Mouse (Mus musculus) adrenal gland, adult 2 months (tissue): ENCODE data around the gene Twsg1. TPM values are rescaled to one million over a fixed set of nuclear protein-coding genes. Genes with fewer than 3 reads are reported as not detected.

Source experiments
- DNase-seq: peaks from one replicate; pipeline ENCODE4 v3.0.0; 2021
- polyA plus RNA-seq: library from polyadenylated mRNA; depleted of rRNA; stranded (reverse); fragments of >200 nt; gene quantifications from 2 replicates; pipeline ENCODE4 v1.2.3, GENCODE M21; 2012
- total RNA-seq, 2 experiments: library from RNA; stranded (reverse); gene quantifications; 2 replicates each; pipeline ENCODE4 v1.2.3; 2021

Gene Twsg1
- total and polyA plus RNA-seq, 3 experiments, result 53.9 to 102 (median 81.8) TPM

- no peak for DNase-seq
Observed at GRCm38 (mm10) chr17:65933741-65934140, 17.3 kb downstream of the Twsg1 start.

DNA sequence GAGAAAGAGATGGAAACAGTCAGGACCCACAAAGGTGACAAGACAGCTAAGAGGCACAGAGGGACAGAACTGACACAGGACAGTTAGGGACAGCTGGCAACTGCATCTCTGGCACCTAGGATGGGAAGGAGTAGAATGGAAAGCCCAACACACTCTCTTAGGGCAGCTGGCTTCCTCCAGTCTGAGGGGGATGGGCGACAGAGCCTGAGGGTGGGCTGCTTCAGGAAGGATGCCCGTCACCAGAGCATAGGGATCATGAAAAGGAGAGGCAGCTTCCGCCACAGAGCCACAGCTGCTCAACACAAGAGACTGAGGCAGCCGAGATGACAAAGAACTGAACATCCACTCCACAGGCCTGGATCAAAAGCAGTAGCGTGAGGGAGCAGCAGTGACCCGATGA is 19.5 kb downstream of the Twsg1 start:
- no peak for DNase-seq

GRCm38 (mm10) chr17:65930960-65931359 is 20.1 kb downstream of the Twsg1 start:
- DNase-seq, result peak; percentile 82

DNA sequence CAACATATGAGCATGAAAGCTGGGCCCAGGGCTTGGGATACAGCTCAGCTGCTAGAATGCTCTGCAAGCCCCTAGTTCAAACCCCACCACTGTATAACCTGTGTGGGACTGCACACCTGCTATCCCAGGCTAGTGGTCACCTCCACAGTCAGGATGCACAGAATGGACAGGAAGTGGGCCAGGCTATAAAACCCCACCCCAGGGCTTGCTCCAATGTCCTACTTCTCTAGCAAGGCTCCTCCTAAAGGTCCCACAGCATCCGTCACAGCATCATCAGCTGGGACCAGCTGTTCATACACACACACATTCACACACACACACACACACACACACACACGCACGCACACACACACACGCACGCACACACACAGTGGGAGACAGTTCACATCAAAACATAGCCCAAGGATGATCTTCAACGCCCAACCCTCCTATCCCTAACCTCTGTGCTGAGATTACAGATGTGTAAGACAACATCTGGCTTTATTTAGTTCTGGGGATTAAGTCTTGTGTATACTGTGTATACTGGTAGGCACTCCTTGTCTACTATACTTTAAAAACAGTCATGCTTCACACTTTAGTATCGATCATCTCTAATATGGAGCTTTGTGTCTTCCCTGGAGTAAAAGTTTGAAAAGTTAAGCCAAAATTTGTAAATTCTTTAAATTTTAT is 20.7 kb downstream of the Twsg1 start:
- DNase-seq, result no peak

DNA sequence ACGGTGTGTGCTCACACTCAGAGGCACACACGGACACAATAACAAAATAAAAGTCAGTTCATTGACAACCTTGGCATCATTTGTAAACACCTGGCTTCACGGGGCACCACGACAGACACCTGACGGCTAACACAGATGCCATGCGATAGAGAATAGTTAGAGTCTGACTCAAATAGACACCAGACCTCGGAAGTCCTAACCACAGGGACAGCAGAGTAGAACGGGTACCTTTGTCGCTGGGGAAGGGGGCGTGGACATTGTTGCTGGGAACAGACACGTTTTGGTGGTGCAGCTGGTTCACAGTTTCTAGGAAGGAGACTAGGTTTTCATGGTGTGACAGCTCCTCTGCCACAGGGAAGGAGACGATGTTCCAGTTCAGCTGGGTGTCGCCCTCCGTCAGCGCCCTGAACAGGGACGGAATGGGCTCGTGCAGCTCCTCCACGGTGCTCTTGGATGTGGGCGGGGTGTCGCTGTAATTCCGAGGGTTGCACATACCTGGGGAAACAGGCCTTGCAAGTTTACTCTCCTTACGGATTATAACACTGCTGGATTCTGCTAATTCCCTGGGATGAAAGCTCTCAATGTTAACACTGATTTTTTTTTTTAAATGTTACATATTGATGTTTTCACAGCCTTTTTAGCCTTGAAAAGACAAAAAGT is 21.6 kb downstream of the Twsg1 start:
- DNase-seq, result no peak

GRCm38 (mm10) chr17:65927077-65927476 is 23.9 kb downstream of the Twsg1 start:
- DNase-seq, result no peak

DNA sequence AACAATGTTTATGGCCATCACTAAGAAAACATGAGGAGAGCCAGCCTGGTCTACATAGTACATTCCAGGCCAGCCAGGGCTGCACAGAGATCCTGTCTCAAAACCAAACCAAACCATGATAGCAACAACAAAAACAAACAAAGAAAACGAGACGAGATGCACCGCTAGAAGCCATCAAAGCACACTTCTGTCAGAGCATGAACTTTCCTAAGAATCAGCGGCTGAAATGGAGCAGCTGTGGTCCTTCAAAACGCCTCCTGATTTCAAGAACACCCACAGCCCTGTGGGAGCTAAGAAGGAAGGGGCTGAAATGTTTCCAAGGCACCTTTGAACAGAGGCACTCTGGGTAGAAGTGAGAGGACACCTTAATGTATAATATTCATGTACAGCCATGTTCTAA is 26.8 kb downstream of the Twsg1 start:
- no peak for DNase-seq

DNA sequence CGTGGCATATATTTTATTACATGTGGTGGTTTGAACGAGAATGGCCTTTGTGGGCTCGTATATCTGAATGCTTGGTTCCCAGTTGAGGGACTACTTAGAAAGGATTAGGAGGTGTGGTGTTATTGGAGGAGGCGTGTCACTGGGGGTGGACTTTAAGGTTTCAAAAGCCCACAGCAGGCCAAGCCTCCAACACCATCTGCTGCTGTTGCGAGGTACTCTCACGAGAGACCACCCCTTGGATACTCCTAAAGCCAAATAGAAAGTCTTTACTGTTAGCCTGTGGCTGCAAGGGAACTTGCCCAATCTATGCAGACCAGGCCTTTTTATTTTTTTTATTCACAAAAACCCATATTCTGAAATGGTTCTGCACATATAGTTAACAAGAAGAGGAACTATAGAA is 29.1 kb downstream of the Twsg1 start:
- DNase-seq, result no peak

- no peak for DNase-seq
Observed at GRCm38 (mm10) chr17:65919235-65919634, 31.8 kb downstream of the Twsg1 start.

GRCm38 (mm10) chr17:65916135-65916668 is 34.8 kb downstream of the Twsg1 start:
- peak; percentile 78 for DNase-seq

- DNase-seq, result no peak
Observed at GRCm38 (mm10) chr17:65914083-65914482, 36.9 kb downstream of the Twsg1 start.

DNA sequence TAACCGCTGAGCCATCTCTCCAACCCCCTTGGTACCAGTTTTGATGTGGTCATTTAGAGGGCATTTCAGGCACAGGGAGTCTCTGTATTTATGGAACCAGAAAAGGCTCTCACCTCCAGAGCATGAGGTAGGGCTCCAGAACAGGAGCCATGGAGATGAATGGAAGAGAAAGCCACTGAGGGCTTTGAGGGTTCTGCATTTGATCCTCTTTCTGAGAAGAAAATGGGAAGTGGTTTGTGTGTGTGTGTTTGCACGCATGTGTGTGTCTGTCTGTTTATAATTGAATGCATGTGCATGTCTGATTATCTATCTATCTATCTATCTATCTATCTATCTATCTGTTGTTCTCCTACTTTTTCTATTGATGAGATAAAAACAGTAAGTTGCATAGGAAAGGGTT is 38.8 kb downstream of the Twsg1 start:
- DNase-seq, result no peak

DNA sequence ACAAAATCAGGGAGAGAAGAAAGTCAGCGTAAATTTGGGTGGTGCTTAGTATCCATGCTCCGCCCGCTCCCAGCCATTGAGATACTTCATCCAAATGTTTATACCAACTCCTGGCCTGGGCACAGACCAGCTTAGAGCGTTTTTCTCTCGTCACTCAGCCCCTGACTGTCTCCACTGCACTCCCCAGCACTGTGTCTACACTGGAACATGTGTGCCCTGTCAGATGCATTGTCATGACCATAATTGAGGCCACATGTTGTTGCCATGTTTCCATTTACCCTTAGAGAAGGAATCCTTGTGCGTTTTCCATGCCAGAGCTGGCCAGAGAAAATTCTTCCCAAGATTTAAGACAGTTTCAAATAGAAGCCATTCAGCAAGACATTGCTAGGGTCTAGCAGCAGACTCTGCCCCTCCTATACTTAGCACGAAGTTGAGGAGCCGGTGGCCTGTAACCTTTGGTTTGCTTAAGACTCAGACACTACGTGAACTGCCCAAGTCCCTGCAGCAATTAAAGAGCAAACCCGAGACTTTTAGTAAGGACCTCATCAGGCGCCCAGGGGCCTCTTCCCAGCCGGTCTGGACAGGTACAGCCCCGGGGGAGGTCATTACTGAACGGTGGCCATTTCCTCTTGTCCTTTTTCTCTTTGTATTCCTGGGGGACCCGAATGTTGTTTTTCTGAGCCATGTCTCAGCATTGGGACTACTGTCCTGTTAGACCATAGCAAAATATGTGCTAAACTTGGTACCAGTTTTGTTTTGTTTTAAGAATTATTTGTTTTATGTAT is 39.5 kb downstream of the Twsg1 start:
- DNase-seq, result no peak

DNA sequence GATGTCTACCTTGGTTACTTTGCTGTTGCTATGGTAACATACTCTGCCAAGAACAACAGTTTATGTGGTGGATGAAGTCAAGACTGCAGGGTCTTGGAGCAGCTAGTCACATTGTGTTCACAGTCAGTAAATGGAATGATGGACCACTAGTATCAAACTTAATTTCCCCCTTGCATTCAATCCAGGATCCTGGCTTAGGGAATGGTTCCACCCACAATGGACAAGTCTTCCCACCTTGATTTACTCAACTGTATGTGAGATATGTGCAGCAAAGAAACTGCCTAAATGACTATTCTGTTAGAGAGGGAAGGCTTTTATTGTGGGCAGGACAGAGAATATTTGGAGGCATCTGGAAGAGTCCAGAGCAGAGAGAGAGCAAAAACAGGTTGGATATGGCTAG is 42.8 kb downstream of the Twsg1 start:
- no peak for DNase-seq

DNA sequence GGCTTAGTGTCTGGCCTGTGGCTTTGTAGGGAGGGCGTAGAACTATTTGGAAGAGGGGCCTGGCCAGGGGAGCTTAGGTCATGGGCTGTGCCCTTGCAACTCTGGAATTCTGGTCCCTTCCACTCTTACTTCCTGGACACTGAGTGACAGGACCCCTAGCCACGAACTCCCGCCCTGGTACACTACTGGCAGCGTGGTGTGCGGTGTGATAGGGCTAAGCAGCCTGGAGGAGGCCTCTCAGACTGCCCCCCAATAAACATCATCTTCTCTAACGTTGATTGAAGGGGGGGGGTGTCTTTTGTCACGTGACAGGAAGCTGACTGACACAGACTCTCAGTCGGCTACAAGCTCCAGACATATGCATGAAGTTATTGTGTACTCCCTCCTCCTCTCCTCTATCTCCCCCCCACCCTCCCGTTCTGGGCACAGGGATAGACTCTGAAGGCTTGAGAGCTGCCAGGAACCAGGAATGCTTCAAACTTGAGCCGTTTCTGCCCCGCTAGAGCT is 44.1 kb downstream of the Twsg1 start:
- DNase-seq, result no peak

DNA sequence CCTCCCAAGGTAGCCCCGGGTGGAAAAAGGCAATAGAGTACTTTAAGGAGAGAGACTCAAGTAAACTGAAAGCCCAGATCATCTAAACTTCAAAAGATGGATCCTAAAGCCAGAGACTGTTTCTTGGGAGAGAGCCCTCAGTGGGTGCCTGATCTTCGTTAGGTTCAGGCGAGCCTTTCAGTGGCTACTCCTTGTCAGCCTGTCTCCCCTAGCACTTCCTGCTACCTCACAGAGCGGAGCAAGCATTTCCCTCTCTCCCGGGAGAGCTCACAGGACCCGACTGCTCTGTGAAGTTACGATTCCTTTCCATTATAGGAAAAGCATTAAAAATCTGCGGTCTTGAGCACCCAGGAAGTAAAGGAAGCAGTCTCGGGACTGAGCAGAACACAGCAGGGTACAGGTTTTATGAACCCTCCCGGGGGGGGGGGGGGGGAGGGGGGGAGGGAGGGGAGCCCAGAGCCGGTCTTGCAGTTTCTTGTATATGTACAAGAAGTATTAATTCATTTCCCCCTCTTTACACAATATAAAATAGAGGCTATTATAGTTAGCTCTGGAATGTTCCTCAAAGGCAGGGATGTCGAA is 44.6 kb downstream of the Twsg1 start:
- DNase-seq, result no peak

- DNase-seq, result peak; percentile 5
Observed at GRCm38 (mm10) chr17:65905241-65905640, 45.8 kb downstream of the Twsg1 start.

- DNase-seq, result no peak
Observed at GRCm38 (mm10) chr17:65903826-65904225, 47.2 kb downstream of the Twsg1 start.

GRCm38 (mm10) chr17:65903011-65903410 is 48.0 kb downstream of the Twsg1 start:
- DNase-seq, result no peak

DNA sequence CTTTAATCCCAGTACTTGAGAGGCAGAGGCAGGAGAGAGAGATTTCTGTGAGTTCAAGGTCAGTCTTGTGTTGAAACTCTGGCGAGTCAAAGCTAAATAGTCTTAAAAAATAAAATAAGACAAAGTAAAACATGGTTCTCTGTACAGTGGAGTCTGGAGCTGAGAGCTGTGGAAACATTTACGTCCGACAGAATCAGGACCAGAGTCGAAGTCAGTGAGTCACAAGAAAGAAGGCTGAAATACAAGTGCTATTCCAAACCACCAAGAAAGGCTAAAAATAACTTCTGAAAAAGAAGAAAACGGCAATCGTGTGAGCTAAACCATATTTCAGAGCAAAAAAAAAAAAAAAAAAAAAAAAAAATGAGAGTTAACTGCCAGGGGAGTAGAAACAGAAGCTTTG is 48.7 kb downstream of the Twsg1 start:
- no peak for DNase-seq

DNA sequence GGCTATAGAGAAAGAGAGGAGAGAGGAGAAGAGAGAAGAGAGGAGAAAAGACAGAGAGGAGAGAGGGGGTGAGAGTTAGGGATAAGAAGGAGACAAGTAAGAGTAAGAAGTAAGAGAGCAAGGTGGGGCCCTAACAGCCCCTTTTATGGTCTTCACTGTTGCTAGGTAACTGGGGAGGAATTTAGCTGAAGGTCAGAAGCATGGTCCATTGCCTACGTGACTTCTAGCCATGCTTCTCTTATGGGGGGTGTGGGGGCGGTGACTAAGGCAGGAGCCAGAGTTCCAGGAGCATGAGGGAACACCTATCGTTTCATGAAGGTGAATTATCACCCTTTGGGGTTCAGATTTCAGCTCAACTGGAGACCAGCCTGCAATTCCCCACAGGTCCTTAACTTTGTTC is 55.0 kb downstream of the Twsg1 start:
- no peak for DNase-seq

DNA sequence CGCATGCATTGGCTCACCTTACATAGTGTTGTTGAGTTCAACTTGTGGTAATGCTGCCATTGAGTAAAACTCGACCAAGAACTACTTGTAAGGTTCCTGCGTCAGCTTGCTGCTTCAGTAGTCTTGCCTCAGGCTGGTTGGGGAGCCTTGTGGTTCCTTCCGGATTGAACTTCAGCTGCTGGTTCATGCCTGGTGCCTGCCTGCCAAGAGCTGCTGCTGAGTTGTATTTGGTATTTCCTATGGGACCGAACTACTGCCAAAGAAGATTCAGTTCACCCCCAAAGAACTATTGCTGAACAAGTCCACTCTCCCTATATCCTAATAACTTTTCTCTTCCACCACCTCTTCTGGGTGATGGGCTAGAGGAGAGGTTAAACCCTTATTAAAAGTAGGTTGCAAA is 61.5 kb downstream of the Twsg1 start:
- no peak for DNase-seq
